Mouse (Mus musculus): ENCODE measurements around the gene Pla2g12a. TPM values are rescaled to one million over a fixed set of nuclear protein-coding genes. Genes with fewer than 3 reads are reported as not detected.

The Pla2g12a gene
- polyA plus RNA-seq, 1 experiment from 2014 or later: 22.6 TPM

GRCm38 (mm10) chr3:129940780-129941179 is 62.4 kb downstream of the Pla2g12a start:
- WGBS: 91% methylated on average over 2 of the region's 2 CpGs
- ATAC-seq (ENCODE audit: low FRiP score, low read depth): no peak
- H3K9me3 ChIP-seq: no peaks in the 10 kb centered on the region

GRCm38 (mm10) chr3:129941291-129941690 is 62.9 kb downstream of the Pla2g12a start:
- ATAC-seq (ENCODE audit: low FRiP score, low read depth): no peak
- Histone ChIP-seq H3K9me3 (no peaks in the 10 kb centered on the region), H3K4me1 (no peaks in the 10 kb centered on the region), H3K27ac (no peak overlapping the region), H3K27me3 (replicated peaks) (no peaks in the 10 kb centered on the region), H3K4me2 (replicated peaks) (no peak overlapping the region), H3K36me3 (no peaks in the 10 kb centered on the region), H3K9ac (no peak overlapping the region), H3K4me3 (no peak overlapping the region)
- 97% methylated on average over 1 of the region's 1 CpGs for WGBS

More at GRCm38 (mm10) chr3:129940780-129941179, 62.4 kb downstream of the Pla2g12a start:
- H3K4me1 ChIP-seq: no peaks in the 10 kb centered on the region
- no peak overlapping the region for H3K9ac ChIP-seq
- H3K27ac ChIP-seq: no peak overlapping the region
- H3K4me3 ChIP-seq: no peak overlapping the region
- no peak overlapping the region for H3K4me2 ChIP-seq (replicated peaks)
- H3K27me3 ChIP-seq (replicated peaks): no peaks in the 10 kb centered on the region
- H3K36me3 ChIP-seq: no peaks in the 10 kb centered on the region

- H3K36me3 ChIP-seq: no peaks in the 10 kb centered on the region
- WGBS: 80% methylated on average over 4 of the region's 4 CpGs
- ATAC-seq (ENCODE audit: low FRiP score, low read depth): no peak
- H3K27me3 ChIP-seq (replicated peaks): no peaks in the 10 kb centered on the region
- no peaks in the 10 kb centered on the region for H3K9me3 ChIP-seq
- no peak overlapping the region for H3K9ac ChIP-seq
- no peak overlapping the region for H3K4me2 ChIP-seq (replicated peaks)
- no peak overlapping the region for H3K4me3 ChIP-seq
- no peak overlapping the region for H3K27ac ChIP-seq
- no peaks in the 10 kb centered on the region for H3K4me1 ChIP-seq
Observed at GRCm38 (mm10) chr3:129943813-129944212, 65.4 kb downstream of the Pla2g12a start.

Other genes with a start within 250 kb of the Pla2g12a start
- 1.8 and 1.9 TPM in 2 replicates for gene Egf, start 123.3 kb upstream of the Pla2g12a start, polyA plus RNA-seq (2016; fragmentation: Nextera tagmentation; extraction: Ambion mirVana)
- gene Lrit3, start 74.6 kb upstream of the Pla2g12a start, polyA plus RNA-seq (2016; fragmentation: Nextera tagmentation; extraction: Ambion mirVana): not detected in 2 replicates
- gene Rrh, start 56.0 kb upstream of the Pla2g12a start, polyA plus RNA-seq (2016; fragmentation: Nextera tagmentation; extraction: Ambion mirVana): 0.13 TPM in 1 of 2 replicates, not detected in the other
- gene Gar1, start 47.2 kb upstream of the Pla2g12a start, polyA plus RNA-seq (2016; fragmentation: Nextera tagmentation; extraction: Ambion mirVana): 86.9 and 88.4 TPM in 2 replicates
- 0.22 and 0.32 TPM in 2 replicates for gene Cfi, start 42.7 kb upstream of the Pla2g12a start, polyA plus RNA-seq (2016; fragmentation: Nextera tagmentation; extraction: Ambion mirVana)
- gene Casp6, start 22.8 kb downstream of the Pla2g12a start, polyA plus RNA-seq (2016; fragmentation: Nextera tagmentation; extraction: Ambion mirVana): 53.2 and 54.6 TPM in 2 replicates
- gene Mcub, start 91.6 kb downstream of the Pla2g12a start, polyA plus RNA-seq (2016; fragmentation: Nextera tagmentation; extraction: Ambion mirVana): 2.0 and 2.6 TPM in 2 replicates
- 33.0 and 35.0 TPM in 2 replicates for gene Sec24b, start 182.9 kb downstream of the Pla2g12a start, polyA plus RNA-seq (2016; fragmentation: Nextera tagmentation; extraction: Ambion mirVana)

All from neural tube, embryonic 12.5 days (tissue).